Mouse (Mus musculus) stomach, embryonic 16.5 days (tissue): ENCODE measurements around the gene Vcam1. TPM values are rescaled to one million over a fixed set of nuclear protein-coding genes. Genes with fewer than 3 reads are reported as not detected.

ENCODE experiments used
- ATAC-seq: fragments of 200-750 bp; cut with Nextera tagmentation; 2 replicates; pipeline ENCODE4 v1.8.0; 2017; ENCODE audit warnings: moderate number of reproducible peaks, moderate TSS enrichment; ENCODE audit not compliant: insufficient read depth, low FRiP score
- H3K27ac ChIP-seq: fragments of 300-500 bp; sonication (generic); 2 replicates; pipeline ENCODE4 v1.5.1; 2014; ENCODE audit warnings: low read length
- H3K27me3 ChIP-seq: fragments of 300-500 bp; sonication (generic); 2 replicates; pipeline ENCODE4 v1.6.1; 2014; ENCODE audit warnings: low read length, control low read depth, mixed read lengths; ENCODE audit not compliant: control insufficient read depth, insufficient read depth
- H3K36me3 ChIP-seq: fragments of 300-500 bp; sonication (generic); 2 replicates; pipeline ENCODE4 v1.6.1; 2014; ENCODE audit warnings: low read length; ENCODE audit not compliant: control insufficient read depth, insufficient read depth
- H3K4me1 ChIP-seq: fragments of 300-500 bp; sonication (generic); 2 replicates; pipeline ENCODE4 v1.6.1; 2014; ENCODE audit warnings: low read length, control low read depth, mixed read lengths; ENCODE audit not compliant: control insufficient read depth, insufficient read depth
- H3K4me2 ChIP-seq: fragments of 300-500 bp; sonication (generic); 2 replicates; pipeline ENCODE4 v1.6.1; 2014; ENCODE audit warnings: low read depth, low read length, mixed read lengths
- H3K4me3 ChIP-seq: fragments of 300-500 bp; sonication (generic); replicated peaks from 2 replicates; pipeline ENCODE4 v1.5.1; 2014; ENCODE audit warnings: mild to moderate bottlenecking, low read length
- H3K9ac ChIP-seq: fragments of 300-500 bp; sonication (generic); 2 replicates; pipeline ENCODE4 v1.6.1; 2014; ENCODE audit warnings: low read length
- H3K9me3 ChIP-seq: fragments of 300-500 bp; sonication (generic); replicated peaks from 2 replicates; pipeline ENCODE4 v1.6.1; 2016; ENCODE audit warnings: low read length, control low read depth; ENCODE audit not compliant: control insufficient read depth
- WGBS: fragments of 180-500 bp; shearing (Covaris S2); extraction: QIAGEN DNeasy Blood & Tissue Kit; methylation state at CpG from one replicate; pipeline ENCODE4 v1.1.7; 2014; 5-methylcytosine and 5-hydroxymethylcytosine counted together
- polyA plus RNA-seq: library from polyadenylated mRNA; unstranded; fragments of >200 nt; fragmentation: Nextera tagmentation; extraction: Ambion mirVana; gene quantifications from 2 replicates; pipeline ENCODE4 v1.2.1, GENCODE M21; 2015

Gene Vcam1
- polyA plus RNA-seq, 1 experiment from 2014 or later: 65.7 TPM

DNA sequence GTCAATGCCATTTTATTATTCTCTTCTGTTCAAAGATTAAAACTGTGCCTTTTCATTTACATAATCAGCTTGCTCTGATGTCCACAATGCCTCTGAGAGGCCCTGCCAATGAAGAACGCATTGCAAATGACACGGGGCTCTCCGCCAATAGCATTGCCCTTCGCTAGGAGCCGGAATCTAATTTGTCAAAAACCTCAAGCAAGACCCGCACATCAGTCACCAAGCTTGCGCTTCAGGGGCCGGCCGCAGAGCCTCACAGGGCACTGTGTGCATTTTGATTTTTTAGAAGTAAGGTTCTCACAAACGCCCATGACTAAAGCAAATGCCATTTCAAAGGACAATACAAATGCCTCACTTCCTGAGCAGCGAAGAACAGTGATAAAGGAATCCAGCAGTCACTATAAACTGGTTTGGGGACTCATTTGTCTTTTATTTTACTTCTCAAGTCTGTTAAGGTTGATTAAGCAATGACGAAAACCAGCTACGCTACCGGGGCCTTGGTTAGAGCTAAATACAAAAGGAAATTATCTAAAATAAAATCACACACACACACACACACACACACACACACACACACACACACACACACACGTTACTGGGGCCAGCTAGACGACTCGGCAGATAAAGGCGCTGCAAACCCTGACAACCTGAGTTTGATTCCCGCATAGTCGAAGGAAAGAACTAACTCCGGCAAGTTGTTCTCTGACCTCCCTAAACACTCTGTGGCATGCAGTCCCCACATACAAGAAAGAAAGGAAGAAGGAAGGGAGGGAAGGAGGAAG, 24.4 kb downstream of the Vcam1 start:
- Histone ChIP-seq H3K4me2 (peak overlapping the region; percentile 50), H3K9me3 (no peaks in the 10 kb centered on the region), H3K27me3 (no peaks in the 10 kb centered on the region), H3K4me3 (peak overlapping the region; percentile 22), H3K4me1 (no peaks in the 10 kb centered on the region; the same call in 1 of the 2 replicates), H3K36me3 (no peaks in the 10 kb centered on the region), H3K9ac (no peak overlapping the region), H3K27ac (no peak overlapping the region)
- no peak; the same call in 1 of the 2 replicates for ATAC-seq
- WGBS: 19% methylated on average over 21 of the region's 21 CpGs

DNA sequence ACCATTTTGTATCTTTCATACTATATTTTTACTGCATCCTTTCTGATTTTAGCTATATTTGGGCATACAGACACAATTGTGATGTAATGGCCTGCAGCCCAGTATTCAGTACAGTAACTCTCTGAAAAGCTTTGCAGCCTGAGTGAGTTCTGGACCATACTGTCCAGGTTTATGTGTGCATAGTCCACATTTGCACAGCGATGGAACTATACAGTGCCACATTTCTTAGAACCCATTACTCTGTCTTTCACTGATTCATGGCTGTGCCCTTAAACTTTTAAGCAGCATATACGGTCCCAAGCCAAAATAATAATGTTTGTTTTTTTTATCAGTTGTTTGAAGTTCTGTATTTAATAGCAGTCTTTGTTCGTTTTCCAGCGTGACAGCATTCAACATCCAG, 25.2 kb downstream of the Vcam1 start:
- Histone ChIP-seq H3K4me3 (no peak overlapping the region), H3K27me3 (no peaks in the 10 kb centered on the region), H3K4me2 (no peak overlapping the region), H3K9me3 (no peaks in the 10 kb centered on the region), H3K27ac (no peak overlapping the region), H3K36me3 (no peaks in the 10 kb centered on the region), H3K9ac (no peak overlapping the region), H3K4me1 (no peaks in the 10 kb centered on the region; the same call in 1 of the 2 replicates)
- 49% methylated on average over 4 of the region's 4 CpGs for WGBS
- no peak for ATAC-seq

DNA sequence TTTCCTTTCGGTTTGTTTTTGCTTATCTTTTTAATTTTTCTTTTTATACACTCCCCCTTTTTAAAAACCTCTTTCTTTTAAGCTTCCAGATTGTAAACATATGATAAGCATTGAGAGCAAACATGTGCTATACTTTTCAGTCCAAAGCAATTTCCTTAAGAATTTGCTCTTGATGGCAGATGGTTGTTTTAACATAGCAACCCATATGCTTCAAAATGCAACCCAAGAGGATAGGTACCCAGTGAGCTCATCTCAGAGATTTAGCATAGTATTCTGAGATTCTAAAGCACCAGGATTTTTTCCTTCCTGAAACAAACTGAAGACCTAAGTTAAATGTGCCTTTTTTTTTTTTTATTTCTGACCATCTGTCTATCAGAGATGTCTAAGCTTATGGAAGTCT, 28.6 kb downstream of the Vcam1 start:
- H3K4me2 ChIP-seq: no peak overlapping the region

DNA sequence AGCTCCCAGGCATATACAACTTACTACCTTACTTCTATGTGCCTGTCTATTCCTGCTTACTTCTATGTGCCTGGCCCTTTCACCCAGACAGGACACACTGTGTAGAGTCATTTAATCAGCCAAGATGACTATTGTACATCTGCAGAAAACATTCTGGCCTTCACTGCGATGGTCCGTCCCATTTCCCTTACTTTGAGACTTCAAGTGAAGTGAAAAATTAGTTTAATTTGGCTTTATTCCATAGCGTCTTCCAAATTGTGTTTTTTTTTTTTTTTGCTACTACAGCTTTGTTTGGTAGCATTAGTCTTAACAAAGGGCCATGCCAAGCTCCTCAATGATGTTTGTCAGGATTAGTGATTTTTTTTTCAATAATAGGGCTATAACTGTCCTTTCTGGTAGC, 33.6 kb downstream of the Vcam1 start:
- H3K27ac ChIP-seq: no peak overlapping the region

More for the DNA sequence above, 28.6 kb downstream of the Vcam1 start:
- no peaks in the 10 kb centered on the region for H3K36me3 ChIP-seq
- no peaks in the 10 kb centered on the region; the same call in 1 of the 2 replicates for H3K4me1 ChIP-seq
- ATAC-seq: no peak
- no peak overlapping the region for H3K4me3 ChIP-seq
- no peak overlapping the region for H3K9ac ChIP-seq
- H3K27ac ChIP-seq: no peak overlapping the region
- no peaks in the 10 kb centered on the region for H3K27me3 ChIP-seq
- 48% methylated on average over 1 of the region's 1 CpGs for WGBS
- H3K9me3 ChIP-seq: no peaks in the 10 kb centered on the region

DNA sequence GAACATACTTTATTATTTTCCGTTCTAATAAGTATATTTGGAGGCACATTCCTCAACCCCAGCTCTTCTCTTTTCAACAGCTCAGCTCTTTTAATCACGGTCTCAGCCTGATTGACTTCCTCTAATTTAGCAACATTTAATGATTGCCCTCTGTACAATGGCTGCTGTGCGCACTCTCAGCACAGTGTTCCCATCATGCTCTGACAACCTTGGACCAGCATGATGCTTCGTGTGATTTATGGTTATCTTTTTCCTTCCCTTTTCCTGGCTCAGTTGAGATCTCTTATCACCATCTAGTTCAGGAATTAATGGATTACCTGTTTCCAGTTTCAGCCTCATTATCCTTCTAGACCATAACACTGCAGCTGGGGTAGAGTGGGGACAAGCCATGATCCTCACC, 34.2 kb downstream of the Vcam1 start:
- no peaks in the 10 kb centered on the region for H3K27me3 ChIP-seq
- no peaks in the 10 kb centered on the region; the same call in 1 of the 2 replicates for H3K9me3 ChIP-seq
- 82% methylated on average over 4 of the region's 4 CpGs for WGBS
- no peak overlapping the region for H3K9ac ChIP-seq
- H3K4me3 ChIP-seq: no peak overlapping the region
- no peak overlapping the region for H3K27ac ChIP-seq
- ATAC-seq: no peak
- H3K4me1 ChIP-seq: no peaks in the 10 kb centered on the region
- no peaks in the 10 kb centered on the region for H3K36me3 ChIP-seq
- H3K4me2 ChIP-seq: no peak overlapping the region

More for the DNA sequence above, 33.6 kb downstream of the Vcam1 start:
- H3K27me3 ChIP-seq: no peaks in the 10 kb centered on the region
- no peaks in the 10 kb centered on the region for H3K4me1 ChIP-seq
- H3K36me3 ChIP-seq: no peaks in the 10 kb centered on the region
- no peaks in the 10 kb centered on the region; the same call in 1 of the 2 replicates for H3K9me3 ChIP-seq
- H3K9ac ChIP-seq: no peak overlapping the region
- H3K4me3 ChIP-seq: no peak overlapping the region
- WGBS: 60% methylated on average over 3 of the region's 3 CpGs
- H3K4me2 ChIP-seq: no peak overlapping the region
- no peak for ATAC-seq

DNA sequence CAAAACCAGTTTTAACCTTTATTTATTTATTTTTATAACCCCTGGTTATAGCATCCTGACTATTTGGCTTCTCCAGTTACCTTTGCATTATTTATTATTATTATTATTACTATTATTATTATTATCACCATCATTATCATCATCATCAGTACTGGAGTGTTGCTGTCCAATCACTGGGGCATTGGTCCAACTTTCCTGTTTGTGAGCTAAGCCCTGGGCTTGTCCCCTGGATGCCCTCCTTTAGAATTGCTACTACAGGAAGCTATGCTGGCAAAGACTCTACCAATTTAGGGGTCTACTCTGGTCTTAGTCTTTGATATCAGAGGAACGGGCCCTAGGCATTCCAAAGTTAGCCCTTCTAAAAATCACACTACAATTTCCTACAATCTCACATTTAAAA, 34.6 kb downstream of the Vcam1 start:
- no peaks in the 10 kb centered on the region for H3K36me3 ChIP-seq
- no peaks in the 10 kb centered on the region; the same call in 1 of the 2 replicates for H3K9me3 ChIP-seq
- no peak overlapping the region for H3K27ac ChIP-seq
- H3K9ac ChIP-seq: no peak overlapping the region
- ATAC-seq: no peak
- no peak overlapping the region for H3K4me3 ChIP-seq
- H3K27me3 ChIP-seq: no peaks in the 10 kb centered on the region
- no peaks in the 10 kb centered on the region for H3K4me1 ChIP-seq
- H3K4me2 ChIP-seq: no peak overlapping the region
- 73% methylated on average over 1 of the region's 1 CpGs for WGBS

DNA sequence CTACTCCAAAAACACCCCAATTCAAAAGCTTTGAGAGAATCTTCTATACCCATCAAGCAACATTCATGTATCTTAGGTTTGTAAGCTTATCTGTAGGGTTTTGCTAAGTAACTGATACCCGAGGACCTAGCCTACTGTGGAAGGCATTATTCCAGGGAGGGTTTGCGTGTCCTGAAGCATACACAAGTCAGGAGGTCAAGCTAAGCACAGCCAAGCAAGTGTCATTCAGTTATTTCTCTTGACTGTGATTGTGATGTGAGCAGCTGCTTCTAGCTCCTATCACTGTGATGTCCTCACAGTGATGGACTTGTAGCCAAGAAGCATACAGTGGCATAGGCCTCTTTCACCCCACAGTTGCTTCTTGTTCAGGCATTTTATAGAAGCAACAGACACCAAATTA, 35.2 kb downstream of the Vcam1 start:
- Histone ChIP-seq H3K4me2 (no peak overlapping the region), H3K9ac (no peak overlapping the region), H3K4me1 (no peaks in the 10 kb centered on the region), H3K4me3 (no peak overlapping the region), H3K27me3 (no peaks in the 10 kb centered on the region), H3K36me3 (no peaks in the 10 kb centered on the region), H3K27ac (no peak overlapping the region), H3K9me3 (no peaks in the 10 kb centered on the region; the same call in 1 of the 2 replicates)
- WGBS: 80% methylated on average over 2 of the region's 2 CpGs
- ATAC-seq: no peak

DNA sequence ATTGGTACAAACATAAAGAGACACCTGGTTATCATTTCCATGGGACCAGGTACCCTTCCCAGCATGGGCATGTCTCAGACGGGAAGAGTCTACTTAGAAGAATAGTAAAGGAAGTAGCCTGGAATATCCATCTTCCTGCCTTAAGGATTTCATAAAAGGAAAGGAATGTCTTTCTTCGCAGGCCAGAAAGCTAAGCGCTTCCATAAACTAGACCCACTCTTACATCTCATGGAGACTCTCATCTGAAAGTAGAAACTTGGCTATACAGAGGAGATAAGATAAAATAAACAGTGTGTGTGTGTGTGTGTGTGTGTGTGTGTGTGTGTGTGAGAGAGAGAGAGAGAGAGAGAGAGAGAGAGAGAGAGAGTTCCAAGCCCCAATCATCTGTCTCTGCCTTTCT, 36.9 kb downstream of the Vcam1 start:
- no peak overlapping the region for H3K9ac ChIP-seq
- peaks cover 6% of the 10 kb centered on the region; the same call in 1 of the 2 replicates for H3K9me3 ChIP-seq
- no peaks in the 10 kb centered on the region for H3K4me1 ChIP-seq
- no peak overlapping the region for H3K27ac ChIP-seq
- no peak for ATAC-seq
- no peaks in the 10 kb centered on the region for H3K27me3 ChIP-seq
- no peaks in the 10 kb centered on the region for H3K36me3 ChIP-seq
- no peak overlapping the region for H3K4me3 ChIP-seq
- 55% methylated on average over 3 of the region's 3 CpGs for WGBS
- H3K4me2 ChIP-seq: no peak overlapping the region

DNA sequence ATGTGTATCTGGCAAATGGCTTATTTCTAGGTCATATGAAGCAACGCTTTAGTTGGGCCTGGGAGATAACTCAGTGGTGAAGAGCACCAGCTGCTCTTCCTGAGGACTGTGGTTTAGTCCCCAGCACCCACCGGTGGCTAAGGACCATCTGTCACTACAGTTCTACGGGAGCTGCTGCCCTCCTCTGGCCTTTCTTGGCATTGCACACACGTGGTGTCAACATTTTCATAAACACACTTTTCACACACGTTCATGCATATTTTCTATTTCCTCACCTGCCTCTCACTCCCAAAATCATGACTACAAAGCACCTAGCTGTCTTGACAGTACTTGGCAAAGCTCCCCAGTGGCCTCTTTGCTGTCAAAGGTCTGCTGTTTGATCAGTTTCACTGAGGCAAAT, 37.8 kb downstream of the Vcam1 start:
- no peaks in the 10 kb centered on the region for H3K27me3 ChIP-seq
- H3K36me3 ChIP-seq: no peaks in the 10 kb centered on the region
- H3K4me2 ChIP-seq: no peak overlapping the region
- H3K9ac ChIP-seq: no peak overlapping the region
- no peaks in the 10 kb centered on the region for H3K4me1 ChIP-seq
- no peak for ATAC-seq
- peaks cover 6% of the 10 kb centered on the region; the same call in 1 of the 2 replicates for H3K9me3 ChIP-seq
- 83% methylated on average over 5 of the region's 5 CpGs for WGBS
- no peak overlapping the region for H3K4me3 ChIP-seq
- no peak overlapping the region for H3K27ac ChIP-seq
